Mouse (Mus musculus): ENCODE measurements around the gene Dock3. TPM values are rescaled to one million over a fixed set of nuclear protein-coding genes. Genes with fewer than 3 reads are reported as not detected.
"Not testable (repeated sequence)": the region's sequence is repeated elsewhere in the genome, so short reads cannot be mapped to it uniquely, and the experiment has no call there.

Gene Dock3
- polyA plus RNA-seq, 2 experiments: 0.11 TPM; not detected in 1

- no peak overlapping the region for H3K4me2 ChIP-seq (ENCODE audit: low read depth)
- DNase-seq (ENCODE audit: low read depth in 3 of 3, low spot score in 3 of 3): no peak
- no peak for ATAC-seq (ENCODE audit: insufficient read depth)
- no peak overlapping the region for H3K27ac ChIP-seq
- TF ChIP-seq CTCF (IDR thresholded peaks at IDR 0.05; ENCODE audit: low read depth): no peak
- TF ChIP-seq EP300 (IDR thresholded peaks at IDR 0.05; ENCODE audit: low read depth): no peak
- no peaks in the 10 kb centered on the region for H3K9me3 ChIP-seq (ENCODE audit: control insufficient read depth, low read length)
- no peak overlapping the region for H3K9ac ChIP-seq (replicated peaks)
- no peaks in the 10 kb centered on the region for H3K4me1 ChIP-seq (replicated peaks; ENCODE audit: control insufficient read depth in 2 of 2, insufficient read depth in 2 of 2, low read length in 1 of 2)
- H3K36me3 ChIP-seq (replicated peaks; ENCODE audit: control insufficient read depth, insufficient read depth, low read depth): no peaks in the 10 kb centered on the region
- H3K27me3 ChIP-seq (ENCODE audit: control insufficient read depth, insufficient read depth, low read length): no peaks in the 10 kb centered on the region
- WGBS (ENCODE audit: insufficient replicate concordance): 65% methylated on average over 6 of the region's 6 CpGs
- H3K4me3 ChIP-seq (ENCODE audit: insufficient read depth in 1 of 2, low read depth in 2 of 2, low read length in 2 of 2): no peak overlapping the region
Observed at GRCm38 (mm10) chr9:107099487-107099886, 132.2 kb downstream of the Dock3 start.

GRCm38 (mm10) chr9:107089451-107089850 lies 142.3 kb downstream of the Dock3 start:
- not testable (repeated sequence) for H3K27me3 ChIP-seq (ENCODE audit: control insufficient read depth, insufficient read depth, low read length); H3K9me3 ChIP-seq (ENCODE audit: control insufficient read depth, low read length); ATAC-seq (ENCODE audit: insufficient read depth); H3K27ac ChIP-seq; H3K4me2 ChIP-seq (ENCODE audit: low read depth); H3K4me3 ChIP-seq (ENCODE audit: insufficient read depth in 1 of 2, low read depth in 2 of 2, low read length in 2 of 2); H3K9ac ChIP-seq (replicated peaks); H3K36me3 ChIP-seq (replicated peaks; ENCODE audit: control insufficient read depth, insufficient read depth, low read depth); DNase-seq (ENCODE audit: low read depth in 3 of 3, low spot score in 3 of 3); H3K4me1 ChIP-seq (replicated peaks; ENCODE audit: control insufficient read depth in 2 of 2, insufficient read depth in 2 of 2, low read length in 1 of 2)
- 54% methylated on average over 17 of the region's 17 CpGs for WGBS (ENCODE audit: insufficient replicate concordance)

GRCm38 (mm10) chr9:107087531-107087930 lies 144.2 kb downstream of the Dock3 start:
- TF ChIP-seq EP300 (IDR thresholded peaks at IDR 0.05; ENCODE audit: low read depth) (no peak), CTCF (IDR thresholded peaks at IDR 0.05; ENCODE audit: low read depth) (no peak)
- ATAC-seq (ENCODE audit: insufficient read depth): no peak

DNA sequence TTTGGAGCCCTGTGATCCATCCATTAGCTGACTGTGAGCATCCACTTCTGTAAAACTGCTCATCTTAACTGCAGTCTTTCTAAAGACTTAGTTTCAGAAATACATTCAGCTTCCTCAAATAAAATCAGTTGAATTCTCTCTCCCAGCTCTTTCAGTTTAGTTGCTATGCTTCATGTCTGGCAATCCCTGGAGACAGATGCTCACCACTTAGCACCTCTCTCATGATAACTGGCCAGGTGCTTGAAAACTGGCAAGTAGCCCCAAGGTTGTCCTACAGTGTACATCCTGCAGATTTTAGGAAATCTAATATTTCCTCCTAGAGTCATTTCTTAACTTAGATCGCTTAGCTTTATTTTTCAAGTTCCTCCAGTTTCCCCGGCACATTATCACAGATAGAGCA lies 193.8 kb downstream of the Dock3 start:
- Histone ChIP-seq H3K4me1 (replicated peaks; ENCODE audit: control insufficient read depth in 2 of 2, insufficient read depth in 2 of 2, low read length in 1 of 2) (no peaks in the 10 kb centered on the region), H3K27me3 (ENCODE audit: control insufficient read depth, insufficient read depth, low read length) (no peaks in the 10 kb centered on the region), H3K4me2 (ENCODE audit: low read depth) (no peak overlapping the region), H3K9me3 (ENCODE audit: control insufficient read depth, low read length) (no peaks in the 10 kb centered on the region), H3K9ac (replicated peaks) (no peak overlapping the region), H3K27ac (no peak overlapping the region), H3K36me3 (replicated peaks; ENCODE audit: control insufficient read depth, insufficient read depth, low read depth) (no peaks in the 10 kb centered on the region), H3K4me3 (ENCODE audit: insufficient read depth in 1 of 2, low read depth in 2 of 2, low read length in 2 of 2) (no peak overlapping the region)
- TF ChIP-seq EP300 (IDR thresholded peaks at IDR 0.05; ENCODE audit: low read depth) (no peak), CTCF (IDR thresholded peaks at IDR 0.05; ENCODE audit: low read depth) (no peak)
- no peak for DNase-seq (ENCODE audit: low read depth in 3 of 3, low spot score in 3 of 3)
- WGBS (ENCODE audit: insufficient replicate concordance): 74% methylated on average over 2 of the region's 2 CpGs
- no peak for ATAC-seq (ENCODE audit: insufficient read depth)

More at GRCm38 (mm10) chr9:107087531-107087930, 144.2 kb downstream of the Dock3 start:
- Histone ChIP-seq H3K4me3 (ENCODE audit: insufficient read depth in 1 of 2, low read depth in 2 of 2, low read length in 2 of 2) (no peak overlapping the region), H3K27me3 (ENCODE audit: control insufficient read depth, insufficient read depth, low read length) (no peaks in the 10 kb centered on the region), H3K36me3 (replicated peaks; ENCODE audit: control insufficient read depth, insufficient read depth, low read depth) (no peaks in the 10 kb centered on the region), H3K4me2 (ENCODE audit: low read depth) (no peak overlapping the region), H3K9me3 (ENCODE audit: control insufficient read depth, low read length) (no peaks in the 10 kb centered on the region), H3K27ac (no peak overlapping the region), H3K4me1 (replicated peaks; ENCODE audit: control insufficient read depth in 2 of 2, insufficient read depth in 2 of 2, low read length in 1 of 2) (no peaks in the 10 kb centered on the region), H3K9ac (replicated peaks) (no peak overlapping the region)
- 65% methylated on average over 2 of the region's 2 CpGs for WGBS (ENCODE audit: insufficient replicate concordance)
- no peak for DNase-seq (ENCODE audit: low read depth in 3 of 3, low spot score in 3 of 3)

GRCm38 (mm10) chr9:107027586-107027985 lies 204.1 kb downstream of the Dock3 start:
- TF ChIP-seq CTCF (IDR thresholded peaks at IDR 0.05; ENCODE audit: low read depth): no peak
- TF ChIP-seq EP300 (IDR thresholded peaks at IDR 0.05; ENCODE audit: low read depth): no peak
- WGBS (ENCODE audit: insufficient replicate concordance): 54% methylated on average over 2 of the region's 2 CpGs
- no peaks in the 10 kb centered on the region for H3K27me3 ChIP-seq (ENCODE audit: control insufficient read depth, insufficient read depth, low read length)
- H3K4me1 ChIP-seq (replicated peaks; ENCODE audit: control insufficient read depth in 2 of 2, insufficient read depth in 2 of 2, low read length in 1 of 2): no peaks in the 10 kb centered on the region
- no peak for ATAC-seq (ENCODE audit: insufficient read depth)
- no peaks in the 10 kb centered on the region for H3K36me3 ChIP-seq (replicated peaks; ENCODE audit: control insufficient read depth, insufficient read depth, low read depth)
- H3K4me3 ChIP-seq (ENCODE audit: insufficient read depth in 1 of 2, low read depth in 2 of 2, low read length in 2 of 2): no peak overlapping the region
- H3K27ac ChIP-seq: no peak overlapping the region
- no peak overlapping the region for H3K9ac ChIP-seq (replicated peaks)
- no peak overlapping the region for H3K4me2 ChIP-seq (ENCODE audit: low read depth)
- DNase-seq (ENCODE audit: low read depth in 3 of 3, low spot score in 3 of 3): no peak
- H3K9me3 ChIP-seq (ENCODE audit: control insufficient read depth, low read length): no peaks in the 10 kb centered on the region

Data from liver, embryonic 14.5 days (tissue).